Mouse (Mus musculus): ENCODE data around the gene Kdm4a.

DNA sequence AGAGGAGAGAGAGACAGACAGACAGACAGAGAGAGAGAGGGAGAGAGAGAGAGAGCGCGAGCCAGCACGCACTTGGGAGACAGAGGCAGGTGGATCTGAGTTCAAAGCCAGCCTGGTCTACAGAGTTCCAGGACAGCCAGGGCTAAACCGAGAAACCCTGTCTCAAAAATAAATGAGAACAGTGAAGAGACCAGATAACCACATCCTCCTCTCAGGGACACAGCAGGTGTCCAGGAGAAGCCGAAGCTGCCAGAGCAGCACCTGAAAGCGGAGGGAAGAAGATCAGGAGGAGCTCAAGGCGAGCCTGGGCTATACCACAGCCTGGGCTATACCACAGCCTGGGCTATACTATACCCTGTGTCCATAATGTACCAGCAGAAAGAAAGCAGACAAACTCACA is 29.0 kb downstream of the Kdm4a start:
- TF ChIP-seq CTCF (conservative IDR thresholded peaks at IDR 0.05; ENCODE audit: low read length) (no peak), POU5F1 (IDR thresholded peaks at IDR 0.05; ENCODE audit: borderline replicate concordance, low read length) (no peak)

Measured in E14TG2a.4 (cell line).